42 mouse cellular contexts compared by ENCODE assay signal in genomic region chr6:99731926-99732325, GRCm38 (mm10). TPM values are rescaled to one million over a fixed set of nuclear protein-coding genes. Genes with fewer than 3 reads are reported as not detected.
"Had no signal": no experiment of that assay in that cellular context is flagged by ENCODE, and none has a peak within 500 bp of the region (broad histone marks: within the 10 kb centered on the region; RNA-seq: fewer than 3 reads in every experiment).

No protein-coding gene starts in this region.

- H3K36me3 ChIP-seq: heart, embryonic 13.5 days; heart, embryonic 15.5 days; hindbrain, embryonic 10.5 days; hindbrain, embryonic 12.5 days; hindbrain, embryonic 13.5 days; hindbrain, embryonic 15.5 days; intestine, embryonic 15.5 days; kidney, embryonic 15.5 days had no signal

- ATAC-seq: hindbrain, embryonic 16.5 days; hindbrain, postnatal 0 days; inflammation-experienced regulatory T-cells, adult 6 months; intestine, embryonic 15.5 days; intestine, embryonic 16.5 days; intestine, postnatal 0 days had no signal

- DNase-seq: heart, postnatal 10 days; heart, postnatal 14 days; heart, postnatal 36 days; heart, postnatal 4 days; kidney, adult 11 months; kidney, adult 18-20 months; kidney, adult 2 months; kidney, adult 8-10 months; kidney, adult 9 months; kidney, postnatal 10 days; kidney, postnatal 14 days; kidney, postnatal 25 days; kidney, postnatal 36 days; kidney, postnatal 4 days; layer of hippocampus, adult 9-11 months; layer of hippocampus, postnatal 36 days had no signal

- H3K9ac ChIP-seq: heart, embryonic 13.5 days; heart, embryonic 15.5 days; hindbrain, embryonic 12.5 days; hindbrain, embryonic 13.5 days; hindbrain, embryonic 14.5 days; hindbrain, embryonic 15.5 days; intestine, embryonic 15.5 days; kidney, embryonic 15.5 days had no signal

- H3K27ac ChIP-seq: heart, embryonic 13.5 days; heart, embryonic 15.5 days; hindbrain, embryonic 10.5 days; hindbrain, embryonic 12.5 days; hindbrain, embryonic 13.5 days; hindbrain, embryonic 14.5 days; hindbrain, embryonic 15.5 days; hindbrain, postnatal 0 days; intestine, embryonic 15.5 days; kidney, embryonic 15.5 days; kidney, postnatal 0 days; layer of hippocampus, adult 2 months; left cerebral cortex, adult 2 months had no signal

- H3K4me3 ChIP-seq: heart, embryonic 13.5 days; heart, embryonic 15.5 days; hindbrain, embryonic 10.5 days; hindbrain, embryonic 12.5 days; hindbrain, embryonic 13.5 days; hindbrain, embryonic 15.5 days; intestine, embryonic 15.5 days; kidney, embryonic 15.5 days; layer of hippocampus, adult 2 months; left cerebral cortex, adult 2 months had no signal

- H3K4me1 ChIP-seq: hindbrain, embryonic 12.5 days; intestine, embryonic 15.5 days; kidney, embryonic 15.5 days had no signal

- H3K4me2 ChIP-seq: heart, embryonic 13.5 days; heart, embryonic 15.5 days; hindbrain, embryonic 12.5 days; hindbrain, embryonic 13.5 days; hindbrain, embryonic 14.5 days; hindbrain, embryonic 15.5 days; intestine, embryonic 15.5 days; kidney, embryonic 15.5 days had no signal

- H3K9me3 ChIP-seq: heart, embryonic 13.5 days; heart, embryonic 15.5 days; hindbrain, embryonic 10.5 days; hindbrain, embryonic 12.5 days; hindbrain, embryonic 13.5 days; hindbrain, embryonic 15.5 days; intestine, embryonic 15.5 days; kidney, embryonic 15.5 days had no signal

RNA-seq across cellular contexts. Expression of gene Prok2, which starts 5.7 kb away (rescaled TPM):
- total RNA-seq: heart, postnatal 10 days; heart, postnatal 14 days; heart, postnatal 25 days; heart, postnatal 36 days; heart, postnatal 4 days; hematopoietic stem cell, adult 5-6 weeks; hindbrain, postnatal 0 days had no signal
- polyA plus RNA-seq: heart, embryonic 13.5 days; heart, embryonic 14.5 days; heart, embryonic 16.5 days; heart, postnatal 0 days; hindbrain, embryonic 10.5 days; hindbrain, embryonic 11.5 days; hindbrain, embryonic 14.5 days; inflammation-experienced regulatory T-cells, adult 6 months; intestine, embryonic 14.5 days; intestine, embryonic 16.5 days; intestine, postnatal 0 days; kidney, embryonic 14.5 days; kidney, embryonic 15.5 days; large intestine, adult 2 months had no signal

RNA-seq across cellular contexts. Expression of gene Gpr27, which starts 39.4 kb away (rescaled TPM):
- polyA plus RNA-seq: inflammation-experienced regulatory T-cells, adult 6 months had no signal
